ENCODE assay signal across 9 mouse cellular contexts in the genomic region with DNA sequence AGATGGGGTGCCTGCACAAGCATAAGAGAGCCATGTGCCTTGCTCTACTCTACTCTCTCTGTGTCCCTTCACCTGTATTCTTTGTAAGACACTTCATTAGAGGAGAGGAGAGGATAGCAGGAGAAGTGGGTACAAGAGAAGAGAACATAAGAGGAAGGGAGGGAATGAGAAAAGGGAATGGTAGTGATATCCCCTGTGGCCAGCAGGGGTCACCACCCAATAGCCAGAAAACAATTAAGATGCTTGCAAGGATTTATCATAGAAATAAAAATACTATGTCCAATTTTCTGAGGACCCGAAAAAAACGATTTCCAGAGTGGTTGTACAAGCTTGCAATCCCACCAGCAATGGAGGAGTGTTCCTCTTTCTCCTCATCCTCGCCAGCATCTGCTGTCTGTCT. TPM values are rescaled to one million over a fixed set of nuclear protein-coding genes. Genes with fewer than 3 reads are reported as not detected.
DNase-seq lines count a peak whose midpoint lies in the region; ATAC-seq and TF ChIP-seq lines count a peak whose summit lies in the region.
"Had no signal": no experiment of that assay in that cellular context is flagged by ENCODE, and none has a peak within 500 bp of the region (broad histone marks: within the 10 kb centered on the region; RNA-seq: fewer than 3 reads in every experiment).

No protein-coding gene starts in this region.

- ATAC-seq in hindbrain, postnatal 0 days: no peak
- no peak for ATAC-seq in hindbrain, embryonic 13.5 days (ENCODE audit: low FRiP score)
- no peak for ATAC-seq in forebrain, embryonic 13.5 days

- H3K4me1 ChIP-seq in hindbrain, postnatal 0 days (ENCODE audit: insufficient read depth, low read length): no peaks in the 10 kb centered on the region
- no peaks in the 10 kb centered on the region for H3K4me1 ChIP-seq in hindbrain, embryonic 13.5 days (replicated peaks)
- no peaks in the 10 kb centered on the region for H3K4me1 ChIP-seq in forebrain, embryonic 13.5 days
- H3K4me1 ChIP-seq: neural tube, embryonic 12.5 days had no signal

- H3K27me3 ChIP-seq in hindbrain, postnatal 0 days (ENCODE audit: insufficient read depth, low read length): no peaks in the 10 kb centered on the region
- no peaks in the 10 kb centered on the region for H3K27me3 ChIP-seq in hindbrain, embryonic 13.5 days
- H3K27me3 ChIP-seq in forebrain, embryonic 13.5 days: no peaks in the 10 kb centered on the region
- H3K27me3 ChIP-seq: neural tube, embryonic 12.5 days had no signal

- H3K36me3 ChIP-seq in hindbrain, postnatal 0 days (ENCODE audit: insufficient read depth, low read length): no peaks in the 10 kb centered on the region
- no peaks in the 10 kb centered on the region for H3K36me3 ChIP-seq in hindbrain, embryonic 13.5 days
- no peaks in the 10 kb centered on the region for H3K36me3 ChIP-seq in forebrain, embryonic 13.5 days (ENCODE audit: poor library complexity, severe bottlenecking)
- H3K36me3 ChIP-seq: neural tube, embryonic 12.5 days had no signal

- no peak overlapping the region for H3K4me3 ChIP-seq in hindbrain, postnatal 0 days (ENCODE audit: low read length)
- no peak overlapping the region for H3K4me3 ChIP-seq in hindbrain, embryonic 13.5 days
- H3K4me3 ChIP-seq in forebrain, embryonic 13.5 days: no peak overlapping the region
- H3K4me3 ChIP-seq: neural tube, embryonic 12.5 days had no signal

- intact Hi-C loops in heart, postnatal 36 days (cut with DNase I): loop anchor here (1.0 kb wide), 1 partner anchor 41 kb away; no protein-coding TSS in a partner anchor

- no peaks in the 10 kb centered on the region for H3K9me3 ChIP-seq in hindbrain, postnatal 0 days (ENCODE audit: low read length)
- no peaks in the 10 kb centered on the region for H3K9me3 ChIP-seq in hindbrain, embryonic 13.5 days
- H3K9me3 ChIP-seq in forebrain, embryonic 13.5 days (replicated peaks): no peaks in the 10 kb centered on the region
- H3K9me3 ChIP-seq: neural tube, embryonic 12.5 days had no signal

- DNase-seq in hindbrain, postnatal 0 days (ENCODE audit: low spot score): no peak
- DNase-seq in 416B (ENCODE audit: low read depth) (peak; percentile 50), ES-CJ7 (ENCODE audit: low read depth, low spot score) (peak; percentile 14)
- peak; percentile 46 to 58 for DNase-seq in heart, postnatal 36 days
- peak; percentile 22 for DNase-seq in retina, postnatal 1 day
- DNase-seq in neural tube, embryonic 10.5 days (ENCODE audit: extremely low spot score, low spot score): no peak

- peak; percentile 50 for TF ChIP-seq CTCF in hindbrain, postnatal 0 days (IDR thresholded peaks at IDR 0.05; ENCODE audit: low read depth)

- no peak overlapping the region for H3K27ac ChIP-seq in hindbrain, postnatal 0 days
- H3K27ac ChIP-seq in hindbrain, embryonic 13.5 days: no peak overlapping the region
- no peak overlapping the region for H3K27ac ChIP-seq in forebrain, embryonic 13.5 days
- H3K27ac ChIP-seq: neural tube, embryonic 12.5 days had no signal

- WGBS in hindbrain, postnatal 0 days: 43% methylated on average over 3 of the region's 3 CpGs
- WGBS in hindbrain, embryonic 13.5 days: 53% methylated on average over 3 of the region's 3 CpGs
- WGBS in forebrain, embryonic 13.5 days: 43% methylated on average over 3 of the region's 3 CpGs

- no peak overlapping the region for H3K9ac ChIP-seq in hindbrain, postnatal 0 days (replicated peaks; ENCODE audit: low read length)
- H3K9ac ChIP-seq in hindbrain, embryonic 13.5 days: no peak overlapping the region
- H3K9ac ChIP-seq in forebrain, embryonic 13.5 days: no peak overlapping the region
- H3K9ac ChIP-seq: neural tube, embryonic 12.5 days had no signal

- H3K4me2 ChIP-seq in hindbrain, postnatal 0 days (ENCODE audit: low read depth, low read length): no peak overlapping the region
- H3K4me2 ChIP-seq in hindbrain, embryonic 13.5 days: no peak overlapping the region
- H3K4me2 ChIP-seq in forebrain, embryonic 13.5 days: no peak overlapping the region
- H3K4me2 ChIP-seq: neural tube, embryonic 12.5 days had no signal

RNA-seq across cellular contexts. Expression of gene Mmp8, which starts 3.9 kb away (rescaled TPM):
- not detected in 2 replicates for total RNA-seq in hindbrain, postnatal 0 days (2014; rRNA removed)
- 0.15 and 0.19 TPM in 2 replicates for polyA plus RNA-seq in hindbrain, postnatal 0 days (2015; fragmentation: Nextera tagmentation; extraction: Ambion mirVana)
- 0.10 and 0.39 TPM in 2 replicates for polyA plus RNA-seq in hindbrain, embryonic 13.5 days (2015; fragmentation: Nextera tagmentation; extraction: Ambion mirVana)
- under 1 TPM in 1 of 2 experiments, not detected in 1; 0.14 TPM for total RNA-seq in heart, postnatal 36 days (2021)
- not detected in 2 replicates for polyA plus RNA-seq in forebrain, embryonic 13.5 days (2015; fragmentation: Nextera tagmentation; extraction: Ambion mirVana)

RNA-seq across cellular contexts. Expression of gene Mmp27, which starts 16.8 kb away (rescaled TPM):
- not detected in 2 replicates for total RNA-seq in hindbrain, postnatal 0 days (2014; rRNA removed)
- not detected in 2 replicates for polyA plus RNA-seq in hindbrain, postnatal 0 days (2015; fragmentation: Nextera tagmentation; extraction: Ambion mirVana)
- not detected in 2 replicates for polyA plus RNA-seq in hindbrain, embryonic 13.5 days (2015; fragmentation: Nextera tagmentation; extraction: Ambion mirVana)
- under 1 TPM in 1 of 2 experiments, not detected in 1; 0.22 TPM for total RNA-seq in heart, postnatal 36 days (2021)
- polyA plus RNA-seq in forebrain, embryonic 13.5 days (2015; fragmentation: Nextera tagmentation; extraction: Ambion mirVana): not detected in 2 replicates
- polyA plus RNA-seq: neural tube, embryonic 12.5 days had no signal

RNA-seq across cellular contexts. Expression of gene Mmp10, which starts 52.2 kb away (rescaled TPM):
- total RNA-seq in hindbrain, postnatal 0 days (2014; rRNA removed): not detected in 2 replicates
- not detected in 2 replicates for polyA plus RNA-seq in hindbrain, postnatal 0 days (2015; fragmentation: Nextera tagmentation; extraction: Ambion mirVana)
- not detected in 2 replicates for polyA plus RNA-seq in hindbrain, embryonic 13.5 days (2015; fragmentation: Nextera tagmentation; extraction: Ambion mirVana)
- not detected for total RNA-seq in heart, postnatal 36 days (2021)
- not detected in 2 replicates for polyA plus RNA-seq in forebrain, embryonic 13.5 days (2015; fragmentation: Nextera tagmentation; extraction: Ambion mirVana)
- polyA plus RNA-seq: neural tube, embryonic 12.5 days had no signal

Comparison
In these comparisons a context has a peak if more than half of its experiments do, and no peak if none do; other contexts are left out.
1. DNase-seq: peak in 416B (single experiment), ES-CJ7 (single experiment), heart, postnatal 36 days (2 of 2) and retina, postnatal 1 day (single experiment); none in hindbrain, postnatal 0 days (single experiment) and neural tube, embryonic 10.5 days (single experiment).